Mouse (Mus musculus): ENCODE measurements around the gene Gm28230.

- TF ChIP-seq MYOG (IDR thresholded peaks at IDR 0.05; ENCODE audit: control insufficient read depth, extremely low read depth, insufficient read length): no peak
- no peak for TF ChIP-seq CTCF (IDR thresholded peaks at IDR 0.05; ENCODE audit: control insufficient read depth, insufficient read depth, insufficient read length)
- no peak for TF ChIP-seq MYOD1 (IDR thresholded peaks at IDR 0.05; ENCODE audit: control insufficient read depth, insufficient read length, low read depth)
- no peak for TF ChIP-seq CEBPB (IDR thresholded peaks at IDR 0.05; ENCODE audit: low read depth)
- TF ChIP-seq USF1 (IDR thresholded peaks at IDR 0.05; ENCODE audit: low read depth): no peak
Observed at GRCm38 (mm10) chr2:74726551-74726950, at the start of gene Gm28230.
